In the genomic region with DNA sequence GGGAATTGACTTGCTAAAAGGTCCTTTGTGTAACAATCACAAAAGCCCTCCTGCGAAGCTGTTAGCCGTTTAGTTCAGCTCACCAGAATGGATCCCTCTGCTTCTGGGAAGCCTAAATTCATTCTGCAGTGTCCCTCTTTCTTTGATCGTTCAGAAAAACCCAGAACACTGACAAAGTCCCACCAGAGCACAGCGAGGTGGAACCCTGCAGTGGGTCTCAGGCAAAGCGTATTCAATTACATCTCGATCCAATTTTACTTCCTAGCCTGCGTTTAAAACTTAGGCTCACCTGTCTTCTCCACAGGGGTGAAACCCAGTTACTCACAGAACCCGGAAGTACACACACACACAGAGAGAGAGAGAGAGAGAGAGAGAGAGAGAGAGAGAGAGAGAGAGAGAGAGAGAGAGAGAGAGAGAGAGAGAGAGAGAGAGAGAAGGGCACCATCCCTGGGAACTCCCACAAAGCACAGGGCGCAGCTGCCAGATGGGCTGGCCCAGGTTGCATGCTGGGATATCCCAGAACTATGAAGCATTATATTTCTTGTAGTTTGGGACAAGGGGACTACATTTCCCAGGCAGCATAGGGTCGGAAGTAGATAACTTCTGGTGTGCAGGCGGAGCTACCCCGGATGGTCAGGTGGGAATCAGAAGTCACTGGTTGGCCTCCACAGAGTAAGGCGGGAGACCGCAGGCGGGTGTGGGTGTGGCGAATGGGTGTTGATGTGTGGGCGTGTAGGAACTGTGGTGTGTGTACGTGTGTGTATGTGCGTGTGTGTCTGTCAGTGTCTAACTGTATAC, we compare ENCODE assay signal across 8 mouse cellular contexts. TPM values are rescaled to one million over a fixed set of nuclear protein-coding genes. Genes with fewer than 3 reads are reported as not detected.
DNase-seq lines count a peak whose midpoint lies in the region; ATAC-seq and TF ChIP-seq lines count a peak whose summit lies in the region.

Gene Zfp607b (plus strand): TSS at position 526 of the 798 bp plus-strand sequence.

- intact Hi-C loops in heart, adult 2 months (cut with DNase I), result loop anchor here (2.0 to 5.0 kb wide), 4 partner anchors 14 to 557 kb away; partner anchors contain the start of genes Akt2, Ltbp4 and Map3k10

- peak; percentile 99 for ATAC-seq in embryonic facial prominence, embryonic 14.5 days (ENCODE audit: low read depth)
- peak; percentile 100 for ATAC-seq in limb, embryonic 13.5 days (ENCODE audit: low FRiP score, low read depth)
- ATAC-seq in midbrain, embryonic 16.5 days, result peak; percentile 99

- peak within 1 kb of the TSS; percentile 75 for H3K27ac ChIP-seq in embryonic facial prominence, embryonic 14.5 days (replicated peaks; ENCODE audit: low read depth, low read length)
- peak within 1 kb of the TSS; percentile 47 for H3K27ac ChIP-seq in heart, adult 2 months
- peak within 1 kb of the TSS; percentile 70; the same call in 1 of the 2 replicates for H3K27ac ChIP-seq in limb, embryonic 13.5 days
- H3K27ac ChIP-seq in midbrain, embryonic 16.5 days (ENCODE audit: low read length), result peak within 1 kb of the TSS; percentile 78

- TF ChIP-seq EP300 in heart, adult 2 months (IDR thresholded peaks at IDR 0.05; ENCODE audit: insufficient read depth, low read depth, low read length), result peak; percentile 57; the same call in 1 of the 2 replicates

- no peaks in the 10 kb centered on the region for H3K36me3 ChIP-seq in embryonic facial prominence, embryonic 14.5 days (ENCODE audit: control insufficient read depth, insufficient read depth, low read length)
- H3K36me3 ChIP-seq in heart, adult 2 months (ENCODE audit: control insufficient read depth, insufficient read depth, low read length), result no peaks in the 10 kb centered on the region
- no peaks in the 10 kb centered on the region for H3K36me3 ChIP-seq in limb, embryonic 13.5 days
- H3K36me3 ChIP-seq in midbrain, embryonic 16.5 days (ENCODE audit: control insufficient read depth, insufficient read depth, low read length), result no peaks in the 10 kb centered on the region

- H3K79me2 ChIP-seq in heart, adult 2 months (replicated peaks; ENCODE audit: control insufficient read depth, insufficient read depth, low read length), result no peaks in the 10 kb centered on the region

- H3K27me3 ChIP-seq in embryonic facial prominence, embryonic 14.5 days (replicated peaks; ENCODE audit: control insufficient read depth, insufficient read depth, low read length), result no peaks in the 10 kb centered on the region
- no peaks in the 10 kb centered on the region for H3K27me3 ChIP-seq in heart, adult 2 months (ENCODE audit: control insufficient read depth, insufficient read depth, low read length)
- H3K27me3 ChIP-seq in limb, embryonic 13.5 days, result no peaks in the 10 kb centered on the region
- no peaks in the 10 kb centered on the region for H3K27me3 ChIP-seq in midbrain, embryonic 16.5 days (ENCODE audit: control insufficient read depth, insufficient read depth, low read depth, low read length)

- peak within 1 kb of the TSS; percentile 81 for H3K4me2 ChIP-seq in embryonic facial prominence, embryonic 14.5 days (ENCODE audit: low read depth, low read length)
- H3K4me2 ChIP-seq in limb, embryonic 13.5 days (replicated peaks), result peak within 1 kb of the TSS; percentile 76
- peak within 1 kb of the TSS; percentile 74 for H3K4me2 ChIP-seq in midbrain, embryonic 16.5 days (ENCODE audit: low read length)

- H3K4me1 ChIP-seq in embryonic facial prominence, embryonic 14.5 days (ENCODE audit: control insufficient read depth, insufficient read depth, low read length), result no peaks in the 10 kb centered on the region
- H3K4me1 ChIP-seq in heart, adult 2 months (ENCODE audit: control insufficient read depth, insufficient read depth, low read length), result no peaks in the 10 kb centered on the region; the same call in 1 of the 2 replicates
- peaks cover 15% of the 10 kb centered on the region for H3K4me1 ChIP-seq in limb, embryonic 13.5 days
- H3K4me1 ChIP-seq in midbrain, embryonic 16.5 days (ENCODE audit: control insufficient read depth, insufficient read depth, low read length), result peaks cover 17% of the 10 kb centered on the region

- under 1% methylated on average over 19 of the region's 19 CpGs for WGBS in embryonic facial prominence, embryonic 14.5 days
- WGBS in heart, adult 2 months, result under 1% methylated on average over 19 of the region's 19 CpGs
- 1% methylated on average over 19 of the region's 19 CpGs for WGBS in limb, embryonic 13.5 days
- WGBS in midbrain, embryonic 16.5 days, result 0% methylated on average over 19 of the region's 19 CpGs

- peak; percentile 74 for TF ChIP-seq POLR2A in heart, adult 2 months (IDR thresholded peaks at IDR 0.05; ENCODE audit: insufficient read depth, low read depth, low read length)

- DNase-seq in 3T3-L1 (ENCODE audit: low read depth, low spot score), result peak; percentile 97
- DNase-seq in adrenal gland, postnatal 4 days (ENCODE audit: low spot score in 2 of 2), result peak; percentile 62 to 85
- DNase-seq in embryonic facial prominence, embryonic 14.5 days (ENCODE audit: low spot score), result peak; percentile 99
- peak; percentile 85 to 95 for DNase-seq in heart, adult 2 months
- peak; percentile 95 to 98 for DNase-seq in kidney, adult 8-10 months
- DNase-seq in spleen, postnatal 10 days (ENCODE audit: low spot score in 2 of 2), result peak; percentile 65 to 91

- no peaks in the 10 kb centered on the region for H3K9me3 ChIP-seq in embryonic facial prominence, embryonic 14.5 days (ENCODE audit: control insufficient read depth, low read length)
- no peaks in the 10 kb centered on the region for H3K9me3 ChIP-seq in limb, embryonic 13.5 days
- no peaks in the 10 kb centered on the region for H3K9me3 ChIP-seq in midbrain, embryonic 16.5 days (replicated peaks; ENCODE audit: control insufficient read depth, low read length, poor library complexity, severe bottlenecking)

- TF ChIP-seq CTCF in heart, adult 2 months (IDR thresholded peaks at IDR 0.05), result no peak

- H3K4me3 ChIP-seq in embryonic facial prominence, embryonic 14.5 days (ENCODE audit: low read depth, low read length), result peak within 1 kb of the TSS; percentile 51
- peak within 1 kb of the TSS; percentile 58 for H3K4me3 ChIP-seq in heart, adult 2 months
- peak within 1 kb of the TSS; percentile 55 for H3K4me3 ChIP-seq in limb, embryonic 13.5 days
- H3K4me3 ChIP-seq in midbrain, embryonic 16.5 days (ENCODE audit: low read depth, low read length), result peak within 1 kb of the TSS; percentile 49

- H3K9ac ChIP-seq in embryonic facial prominence, embryonic 14.5 days (ENCODE audit: low read depth, low read length), result peak within 1 kb of the TSS; percentile 74
- H3K9ac ChIP-seq in heart, adult 2 months (ENCODE audit: low read depth, low read length), result peak within 1 kb of the TSS; percentile 35
- H3K9ac ChIP-seq in limb, embryonic 13.5 days, result peak within 1 kb of the TSS; percentile 72
- H3K9ac ChIP-seq in midbrain, embryonic 16.5 days (ENCODE audit: low read depth, low read length), result peak within 1 kb of the TSS; percentile 72

RNA-seq across cellular contexts. Expression of gene Zfp607b, which starts in this region (rescaled TPM):
- 1 to 10 TPM; 2.9 to 3.5 TPM for total RNA-seq in adrenal gland, postnatal 4 days (2021)
- 3.2 and 3.4 TPM in 2 replicates for polyA plus RNA-seq in embryonic facial prominence, embryonic 14.5 days (2014; fragmentation: Nextera tagmentation; extraction: Ambion mirVana)
- under 1 TPM; 0.42 to 0.52 TPM for total RNA-seq in heart, adult 2 months (2021)
- 0.18 and 0.20 TPM in 2 replicates for polyA plus RNA-seq in heart, adult 2 months (2012; rRNA removed)
- 4.9 and 6.3 TPM in 2 replicates for polyA plus RNA-seq in limb, embryonic 13.5 days (2015; fragmentation: Nextera tagmentation; extraction: Ambion mirVana)
- 16.7 and 19.1 TPM in 2 replicates for polyA plus RNA-seq in midbrain, embryonic 16.5 days (2015; fragmentation: Nextera tagmentation; extraction: Ambion mirVana)

Comparison
In these comparisons a context has a peak if more than half of its experiments do, and no peak if none do; other contexts are left out.
1. Peak in every context shown above with its lines: DNase-seq, ATAC-seq, H3K4me3 ChIP-seq and H3K27ac ChIP-seq.
2. Peak in DNase-seq, H3K4me3 ChIP-seq, H3K27ac ChIP-seq and H3K9ac ChIP-seq in heart, adult 2 months; RNA of the gene not detected or under 1 TPM.